Mouse (Mus musculus) heart, postnatal 0 days (tissue): Measurements from ENCODE around the gene Efcab11. TPM values are rescaled to one million over a fixed set of nuclear protein-coding genes. Genes with fewer than 3 reads are reported as not detected.

Source experiments
- ATAC-seq: fragments of 200-750 bp; cut with Nextera tagmentation; 2 replicates; pipeline ENCODE4 v1.8.0; 2017; ENCODE audit warnings: low read depth, moderate number of reproducible peaks, moderate library complexity; ENCODE audit not compliant: insufficient read depth
- DNase-seq: peaks from one replicate; pipeline ENCODE4 v3.0.0-alpha.2; 2016; ENCODE audit warnings: low spot score
- H3K27ac ChIP-seq: fragments of 300-500 bp; sonication (generic); 2 replicates; pipeline ENCODE4 v1.5.1; 2014; ENCODE audit warnings: low read depth, mild to moderate bottlenecking
- H3K27me3 ChIP-seq: fragments of 300-500 bp; sonication (generic); 2 replicates; pipeline ENCODE4 v1.6.1; 2014; ENCODE audit warnings: low read length, mixed read lengths; ENCODE audit not compliant: control insufficient read depth, insufficient read depth
- H3K36me3 ChIP-seq: fragments of 300-500 bp; sonication (generic); replicated peaks from 2 replicates; pipeline ENCODE4 v1.6.1; 2014; ENCODE audit warnings: low read length, mixed read lengths; ENCODE audit not compliant: control insufficient read depth, insufficient read depth
- H3K4me1 ChIP-seq: fragments of 300-500 bp; sonication (generic); 2 replicates; pipeline ENCODE4 v1.6.1; 2014; ENCODE audit warnings: antibody characterized with exemption; ENCODE audit not compliant: control insufficient read depth, insufficient read depth
- H3K4me2 ChIP-seq: fragments of 300-500 bp; sonication (generic); 2 replicates; pipeline ENCODE4 v1.6.1; 2014; ENCODE audit warnings: low read depth, mild to moderate bottlenecking, low read length, moderate library complexity
- H3K4me3 ChIP-seq: fragments of 300-500 bp; sonication (generic); 2 replicates; pipeline ENCODE4 v1.5.1; 2014; ENCODE audit warnings: low read depth, low read length
- H3K9ac ChIP-seq: fragments of 300-500 bp; sonication (generic); replicated peaks from 2 replicates; pipeline ENCODE4 v1.6.1; 2014; ENCODE audit warnings: low read depth, low read length, mixed read lengths
- H3K9me3 ChIP-seq: fragments of 300-500 bp; sonication (generic); replicated peaks from 2 replicates; pipeline ENCODE4 v1.6.1; 2016; ENCODE audit warnings: low read length; ENCODE audit not compliant: control insufficient read depth
- CTCF ChIP-seq: IDR thresholded peaks from 2 replicates; pipeline ENCODE4 v1.5.1; 2016; ENCODE audit warnings: antibody characterized with exemption, control low read depth, low read depth
- EP300 ChIP-seq: IDR thresholded peaks from 2 replicates; pipeline ENCODE4 v1.6.1; 2016; ENCODE audit warnings: antibody characterized with exemption, low read depth
- WGBS: fragments of 180-500 bp; shearing (Covaris S2); extraction: QIAGEN DNeasy Blood & Tissue Kit; methylation state at CpG from one replicate; pipeline ENCODE4 v1.1.7; 2014; 5-methylcytosine and 5-hydroxymethylcytosine counted together
- polyA plus RNA-seq: library from polyadenylated mRNA; unstranded; fragments of >200 nt; fragmentation: Nextera tagmentation; extraction: Ambion mirVana; gene quantifications from 2 replicates; pipeline ENCODE4 v1.2.1, GENCODE M21; 2015
- total RNA-seq: library from RNA; depleted of rRNA; stranded (reverse); fragments of >200 nt; gene quantifications from 2 replicates; pipeline ENCODE4 v1.2.3, GENCODE M21; 2014; ENCODE audit warnings: low replicate concordance

The Efcab11 gene
- total and polyA plus RNA-seq, 2 experiments from 2014 or later, result 2.2 to 4.0 TPM

GRCm38 (mm10) chr12:99669976-99670761 lies 214.1 kb downstream of the Efcab11 start:
- TF ChIP-seq CTCF (no peak), EP300 (no peak)
- DNase-seq (no peak), ATAC-seq (no peak)
- peak overlapping the region; percentile 4; the same call in 1 of the 2 replicates for H3K4me2 ChIP-seq
- WGBS, result 59% methylated on average over 26 of the region's 26 CpGs
- no peak overlapping the region for H3K27ac ChIP-seq
- H3K9me3 ChIP-seq, result no peaks in the 10 kb centered on the region
- peaks cover 3% of the 10 kb centered on the region for H3K4me1 ChIP-seq
- H3K4me3 ChIP-seq, result no peak overlapping the region
- H3K9ac ChIP-seq, result no peak overlapping the region
- H3K36me3 ChIP-seq, result no peaks in the 10 kb centered on the region
- H3K27me3 ChIP-seq, result no peaks in the 10 kb centered on the region

GRCm38 (mm10) chr12:99654991-99655880 lies 229.0 kb downstream of the Efcab11 start:
- Histone ChIP-seq H3K27me3 (no peaks in the 10 kb centered on the region), H3K36me3 (no peaks in the 10 kb centered on the region), H3K4me3 (no peak overlapping the region), H3K27ac (no peak overlapping the region), H3K4me1 (no peaks in the 10 kb centered on the region), H3K4me2 (no peak overlapping the region), H3K9ac (no peak overlapping the region), H3K9me3 (no peaks in the 10 kb centered on the region)
- TF ChIP-seq CTCF (no peak), EP300 (no peak)
- DNase-seq, result no peak
- ATAC-seq, result no peak
- WGBS, result 66% methylated on average over 19 of the region's 19 CpGs

- no peak for ATAC-seq
- Histone ChIP-seq H3K9ac (no peak overlapping the region), H3K4me2 (no peak overlapping the region), H3K27me3 (no peaks in the 10 kb centered on the region), H3K27ac (no peak overlapping the region), H3K9me3 (no peaks in the 10 kb centered on the region), H3K4me1 (no peaks in the 10 kb centered on the region), H3K4me3 (no peak overlapping the region), H3K36me3 (no peaks in the 10 kb centered on the region)
- WGBS, result 69% methylated on average over 6 of the region's 6 CpGs
- TF ChIP-seq CTCF (no peak), EP300 (no peak)
- DNase-seq, result no peak
These were observed 231.8 kb downstream of the Efcab11 start for GRCm38 (mm10) chr12:99652459-99652858.

DNA sequence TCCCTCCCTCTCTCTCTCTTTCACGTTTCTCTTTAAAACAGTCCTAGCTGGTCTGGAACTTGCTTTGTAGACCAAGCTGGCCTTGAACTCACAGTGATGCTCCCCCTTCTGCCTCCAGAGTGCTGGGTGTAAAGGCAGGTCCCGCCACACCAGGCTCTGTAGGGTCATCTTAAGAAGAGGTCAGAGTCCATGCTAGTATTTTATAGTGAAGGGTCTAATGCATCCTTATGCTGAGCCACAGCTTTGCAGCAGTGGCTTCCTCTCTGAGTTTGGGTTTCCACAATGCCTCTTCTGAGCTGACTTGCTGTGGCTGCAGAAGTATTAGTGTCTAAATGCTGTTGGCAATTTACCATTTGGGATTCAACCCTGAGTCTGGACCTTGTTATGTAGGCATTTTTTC lies 234.5 kb downstream of the Efcab11 start:
- H3K4me3 ChIP-seq, result no peak overlapping the region
- H3K27ac ChIP-seq, result no peak overlapping the region
- H3K9me3 ChIP-seq, result peaks cover 2% of the 10 kb centered on the region
- no peak overlapping the region for H3K4me2 ChIP-seq
- no peak overlapping the region for H3K9ac ChIP-seq
- WGBS, result 45% methylated on average over 2 of the region's 2 CpGs
- H3K4me1 ChIP-seq, result no peaks in the 10 kb centered on the region
- H3K27me3 ChIP-seq, result no peaks in the 10 kb centered on the region
- no peak for ATAC-seq
- DNase-seq, result no peak
- TF ChIP-seq CTCF (no peak), EP300 (no peak)
- no peaks in the 10 kb centered on the region for H3K36me3 ChIP-seq

DNA sequence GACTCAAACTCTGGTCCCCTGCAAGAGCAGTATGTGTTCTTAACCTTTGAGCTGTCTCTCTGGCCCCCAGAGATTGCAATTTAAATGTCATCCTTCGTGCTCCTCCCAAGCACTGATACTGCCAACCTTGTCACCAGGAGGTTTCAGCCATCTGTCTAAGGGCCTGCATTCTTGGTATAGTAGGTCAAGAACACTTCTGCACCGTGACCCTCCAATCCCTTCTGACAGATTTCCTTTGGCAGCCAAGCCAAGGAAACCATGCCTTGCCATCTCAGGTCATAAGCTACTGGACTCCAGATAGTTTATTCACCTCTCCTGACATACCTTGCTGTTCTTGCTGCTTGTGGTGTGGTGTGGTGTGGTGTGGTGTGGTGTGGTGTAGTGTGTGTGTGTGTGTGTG lies 235.5 kb downstream of the Efcab11 start:
- Histone ChIP-seq H3K4me1 (no peaks in the 10 kb centered on the region), H3K9me3 (peaks cover 12% of the 10 kb centered on the region), H3K4me2 (no peak overlapping the region), H3K27me3 (no peaks in the 10 kb centered on the region), H3K9ac (no peak overlapping the region), H3K27ac (no peak overlapping the region), H3K4me3 (no peak overlapping the region), H3K36me3 (no peaks in the 10 kb centered on the region)
- 76% methylated on average over 2 of the region's 2 CpGs for WGBS
- no peak for TF ChIP-seq CTCF
- TF ChIP-seq EP300, result no peak
- DNase-seq, result no peak
- ATAC-seq, result no peak
